Mouse (Mus musculus) cerebellum, adult 2 months (tissue): ENCODE results near the gene Cd28.

Source experiments
- CTCF ChIP-seq: fragments of 200-500 bp; IDR thresholded peaks from 2 replicates; pipeline ENCODE4 v1.5.1; 2011; ENCODE audit warnings: low read depth, mild to moderate bottlenecking, control low read depth, low read length, moderate library complexity, borderline replicate concordance; ENCODE audit not compliant: insufficient read depth
- POLR2A ChIP-seq: fragments of 200-500 bp; IDR thresholded peaks from 2 replicates; pipeline ENCODE4 v1.6.1; 2011; ENCODE audit warnings: low read length, control low read depth, borderline replicate concordance; ENCODE audit not compliant: insufficient read depth

GRCm38 (mm10) chr1:60669048-60669447 lies 47.6 kb upstream of the Cd28 start:
- TF ChIP-seq CTCF (no peak), POLR2A (no peak)
